Mouse (Mus musculus): ENCODE results near the gene Cda. TPM values are rescaled to one million over a fixed set of nuclear protein-coding genes. Genes with fewer than 3 reads are reported as not detected.
A peak's percentile ranks its signal among the peaks of the same experiment; 100 is the strongest.

Cda gene
- polyA plus RNA-seq (2012; ENCODE audit: insufficient read depth, insufficient read length, low replicate concordance, missing spikeins), result not detected in 2 replicates

GRCm38 (mm10) chr4:138367641-138368497 is at the start of gene Cda:
TSS of gene Cda (minus strand) at chr4:138367992.
- TF ChIP-seq CTCF (IDR thresholded peaks at IDR 0.05; ENCODE audit: insufficient read depth, low read depth, low read length) (no peak), POLR2A (IDR thresholded peaks at IDR 0.05; ENCODE audit: insufficient read depth, low read depth, low read length) (no peak)
- H3K4me3 ChIP-seq (ENCODE audit: insufficient read depth, low read depth, low read length), result no peak within 1 kb of the TSS
- H3K4me1 ChIP-seq (ENCODE audit: control insufficient read depth, insufficient read depth, low read length), result peaks cover 5% of the 10 kb centered on the region; the same call in 1 of the 2 replicates
- 13% methylated on average over 34 of the region's 34 CpGs for WGBS
- H3K27ac ChIP-seq (ENCODE audit: insufficient read depth, low read depth, low read length), result no peak within 1 kb of the TSS

GRCm38 (mm10) chr4:138416414-138416813 is 48.6 kb upstream of the Cda start:
- 60% methylated on average over 5 of the region's 5 CpGs for WGBS

GRCm38 (mm10) chr4:138415991-138416390 is 48.2 kb upstream of the Cda start:
- 35% methylated on average over 3 of the region's 3 CpGs for WGBS
- Histone ChIP-seq H3K4me3 (ENCODE audit: insufficient read depth, low read depth, low read length) (no peak overlapping the region), H3K4me1 (ENCODE audit: control insufficient read depth, insufficient read depth, low read length) (peaks cover 61% of the 10 kb centered on the region), H3K27ac (ENCODE audit: insufficient read depth, low read depth, low read length) (peak overlapping the region; percentile 95)
- TF ChIP-seq POLR2A (IDR thresholded peaks at IDR 0.05; ENCODE audit: insufficient read depth, low read depth, low read length), result 0 out of 2 replicates have a peak, but pooled peaks have one; percentile 17
- TF ChIP-seq CTCF (IDR thresholded peaks at IDR 0.05; ENCODE audit: insufficient read depth, low read depth, low read length), result no peak

More at GRCm38 (mm10) chr4:138416414-138416813, 48.6 kb upstream of the Cda start:
- no peak for TF ChIP-seq POLR2A (IDR thresholded peaks at IDR 0.05; ENCODE audit: insufficient read depth, low read depth, low read length)
- no peak for TF ChIP-seq CTCF (IDR thresholded peaks at IDR 0.05; ENCODE audit: insufficient read depth, low read depth, low read length)
- Histone ChIP-seq H3K4me1 (ENCODE audit: control insufficient read depth, insufficient read depth, low read length) (peaks cover 59% of the 10 kb centered on the region), H3K4me3 (ENCODE audit: insufficient read depth, low read depth, low read length) (no peak overlapping the region), H3K27ac (ENCODE audit: insufficient read depth, low read depth, low read length) (peak overlapping the region; percentile 95)

GRCm38 (mm10) chr4:138414725-138415124 is 46.9 kb upstream of the Cda start:
- TF ChIP-seq POLR2A (IDR thresholded peaks at IDR 0.05; ENCODE audit: insufficient read depth, low read depth, low read length) (no peak), CTCF (IDR thresholded peaks at IDR 0.05; ENCODE audit: insufficient read depth, low read depth, low read length) (no peak)
- Histone ChIP-seq H3K4me1 (ENCODE audit: control insufficient read depth, insufficient read depth, low read length) (peaks cover 59% of the 10 kb centered on the region), H3K27ac (ENCODE audit: insufficient read depth, low read depth, low read length) (peak overlapping the region; percentile 95), H3K4me3 (ENCODE audit: insufficient read depth, low read depth, low read length) (no peak overlapping the region)
- WGBS, result 3% methylated on average over 6 of the region's 6 CpGs

- TF ChIP-seq POLR2A (IDR thresholded peaks at IDR 0.05; ENCODE audit: insufficient read depth, low read depth, low read length) (no peak), CTCF (IDR thresholded peaks at IDR 0.05; ENCODE audit: insufficient read depth, low read depth, low read length) (no peak)
- H3K27ac ChIP-seq (ENCODE audit: insufficient read depth, low read depth, low read length), result no peak overlapping the region
- H3K4me3 ChIP-seq (ENCODE audit: insufficient read depth, low read depth, low read length), result no peak overlapping the region
- 64% methylated on average over 7 of the region's 7 CpGs for WGBS
- peaks cover 40% of the 10 kb centered on the region for H3K4me1 ChIP-seq (ENCODE audit: control insufficient read depth, insufficient read depth, low read length)
Observed at GRCm38 (mm10) chr4:138411504-138412121, 43.8 kb upstream of the Cda start.

- H3K4me3 ChIP-seq (ENCODE audit: insufficient read depth, low read depth, low read length), result no peak overlapping the region
- H3K27ac ChIP-seq (ENCODE audit: insufficient read depth, low read depth, low read length), result no peak overlapping the region
- peaks cover 35% of the 10 kb centered on the region for H3K4me1 ChIP-seq (ENCODE audit: control insufficient read depth, insufficient read depth, low read length)
- no peak for TF ChIP-seq CTCF (IDR thresholded peaks at IDR 0.05; ENCODE audit: insufficient read depth, low read depth, low read length)
- no peak for TF ChIP-seq POLR2A (IDR thresholded peaks at IDR 0.05; ENCODE audit: insufficient read depth, low read depth, low read length)
- WGBS, result 55% methylated on average over 5 of the region's 5 CpGs
Observed at GRCm38 (mm10) chr4:138411011-138411410, 43.2 kb upstream of the Cda start.

GRCm38 (mm10) chr4:138407479-138408194 is 39.8 kb upstream of the Cda start:
- no peak for TF ChIP-seq POLR2A (IDR thresholded peaks at IDR 0.05; ENCODE audit: insufficient read depth, low read depth, low read length)
- TF ChIP-seq CTCF (IDR thresholded peaks at IDR 0.05; ENCODE audit: insufficient read depth, low read depth, low read length), result no peak
- H3K4me3 ChIP-seq (ENCODE audit: insufficient read depth, low read depth, low read length), result no peak overlapping the region
- H3K27ac ChIP-seq (ENCODE audit: insufficient read depth, low read depth, low read length), result no peak overlapping the region
- 78% methylated on average over 12 of the region's 13 CpGs for WGBS
- H3K4me1 ChIP-seq (ENCODE audit: control insufficient read depth, insufficient read depth, low read length), result peaks cover 12% of the 10 kb centered on the region

- TF ChIP-seq POLR2A (IDR thresholded peaks at IDR 0.05; ENCODE audit: insufficient read depth, low read depth, low read length) (no peak), CTCF (IDR thresholded peaks at IDR 0.05; ENCODE audit: insufficient read depth, low read depth, low read length) (peak; percentile 62)
Observed at GRCm38 (mm10) chr4:138404806-138405205, 37.0 kb upstream of the Cda start.

More at GRCm38 (mm10) chr4:138404806-138405205, 37.0 kb upstream of the Cda start:
- H3K4me1 ChIP-seq (ENCODE audit: control insufficient read depth, insufficient read depth, low read length), result no peaks in the 10 kb centered on the region
- H3K27ac ChIP-seq (ENCODE audit: insufficient read depth, low read depth, low read length), result no peak overlapping the region
- no peak overlapping the region for H3K4me3 ChIP-seq (ENCODE audit: insufficient read depth, low read depth, low read length)
- WGBS, result 10% methylated on average over 2 of the region's 2 CpGs

Data from olfactory bulb, adult 2 months (tissue).